Mouse (Mus musculus): Measurements from ENCODE around the gene Vtn. TPM values are rescaled to one million over a fixed set of nuclear protein-coding genes. Genes with fewer than 3 reads are reported as not detected.
A peak's percentile ranks its signal among the peaks of the same experiment; 100 is the strongest.

Gene Vtn
- polyA plus RNA-seq, 1 experiment from 2014 or later = 2.1 TPM

DNA sequence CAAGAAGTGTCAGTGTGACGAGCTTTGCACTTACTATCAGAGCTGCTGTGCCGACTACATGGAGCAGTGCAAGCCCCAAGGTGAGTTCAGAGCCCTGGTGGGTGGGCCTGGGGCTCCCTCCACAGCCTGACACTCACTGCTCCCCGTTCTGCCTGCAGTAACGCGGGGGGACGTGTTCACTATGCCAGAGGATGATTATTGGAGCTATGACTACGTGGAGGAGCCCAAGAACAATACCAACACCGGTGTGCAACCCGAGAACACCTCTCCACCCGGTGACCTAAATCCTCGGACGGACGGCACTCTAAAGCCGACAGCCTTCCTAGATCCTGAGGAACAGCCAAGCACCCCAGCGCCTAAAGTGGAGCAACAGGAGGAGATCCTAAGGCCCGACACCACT lies 652 bp downstream of the Vtn start:
- WGBS = 39% methylated on average over 16 of the region's 16 CpGs
- Histone ChIP-seq H3K9ac (no peak overlapping the region), H3K4me2 (no peak overlapping the region), H3K4me1 (peaks cover 15% of the 10 kb centered on the region), H3K27me3 (replicated peaks) (peaks cover 86% of the 10 kb centered on the region), H3K9me3 (no peaks in the 10 kb centered on the region), H3K36me3 (no peaks in the 10 kb centered on the region), H3K27ac (replicated peaks) (no peak overlapping the region), H3K4me3 (no peak overlapping the region)
- no peak for ATAC-seq (ENCODE audit: extremely low read depth, insufficient number of reproducible peaks, low FRiP score, low TSS enrichment)

- 63% methylated on average over 9 of the region's 9 CpGs for WGBS
- H3K27ac ChIP-seq (replicated peaks) = no peak overlapping the region
- H3K4me2 ChIP-seq = no peak overlapping the region
- H3K9ac ChIP-seq = no peak overlapping the region
- H3K27me3 ChIP-seq (replicated peaks) = peaks cover 74% of the 10 kb centered on the region
- no peak for ATAC-seq (ENCODE audit: extremely low read depth, insufficient number of reproducible peaks, low FRiP score, low TSS enrichment)
- H3K4me3 ChIP-seq = no peak overlapping the region
- H3K4me1 ChIP-seq = peaks cover 15% of the 10 kb centered on the region
- no peaks in the 10 kb centered on the region for H3K9me3 ChIP-seq
- H3K36me3 ChIP-seq = peaks cover 2% of the 10 kb centered on the region; the same call in 1 of the 2 replicates
Observed at GRCm38 (mm10) chr11:78500623-78501202, 1.8 kb downstream of the Vtn start.

DNA sequence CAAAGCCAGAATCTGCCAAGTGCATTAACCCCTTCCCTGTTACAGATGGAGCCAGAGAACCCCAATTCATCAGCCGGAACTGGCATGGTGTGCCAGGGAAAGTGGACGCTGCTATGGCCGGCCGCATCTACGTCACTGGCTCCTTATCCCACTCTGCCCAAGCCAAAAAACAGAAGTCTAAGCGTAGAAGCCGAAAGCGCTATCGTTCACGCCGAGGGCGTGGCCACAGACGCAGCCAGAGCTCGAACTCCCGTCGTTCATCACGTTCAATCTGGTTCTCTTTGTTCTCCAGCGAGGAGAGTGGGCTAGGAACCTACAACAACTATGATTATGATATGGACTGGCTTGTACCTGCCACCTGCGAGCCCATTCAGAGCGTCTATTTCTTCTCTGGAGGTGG lies 2.6 kb downstream of the Vtn start:
- peaks cover 66% of the 10 kb centered on the region for H3K27me3 ChIP-seq (replicated peaks)
- no peak for ATAC-seq (ENCODE audit: extremely low read depth, insufficient number of reproducible peaks, low FRiP score, low TSS enrichment)
- WGBS = 75% methylated on average over 20 of the region's 20 CpGs

GRCm38 (mm10) chr11:78502909-78503650 lies 4.2 kb downstream of the Vtn start, which contains the start of gene Sebox:
TSS of gene Sebox (plus strand) at chr11:78503447.
- H3K36me3 ChIP-seq = peaks cover 26% of the 10 kb centered on the region
- H3K9ac ChIP-seq = no peak within 1 kb of the TSS
- peaks cover 51% of the 10 kb centered on the region for H3K27me3 ChIP-seq (replicated peaks)
- 59% methylated on average over 7 of the region's 7 CpGs for WGBS
- H3K4me1 ChIP-seq = peaks cover under 1% of the 10 kb centered on the region
- H3K4me3 ChIP-seq = no peak within 1 kb of the TSS
- no peaks in the 10 kb centered on the region for H3K9me3 ChIP-seq
- ATAC-seq (ENCODE audit: extremely low read depth, insufficient number of reproducible peaks, low FRiP score, low TSS enrichment) = no peak
- no peak within 1 kb of the TSS for H3K4me2 ChIP-seq
- no peak within 1 kb of the TSS for H3K27ac ChIP-seq (replicated peaks)

More for the DNA sequence above, 2.6 kb downstream of the Vtn start:
- Histone ChIP-seq H3K27ac (replicated peaks) (no peak overlapping the region), H3K4me3 (no peak overlapping the region), H3K36me3 (peaks cover 10% of the 10 kb centered on the region), H3K4me2 (no peak overlapping the region), H3K9me3 (no peaks in the 10 kb centered on the region), H3K4me1 (peaks cover 15% of the 10 kb centered on the region), H3K9ac (no peak overlapping the region)

- peaks cover 27% of the 10 kb centered on the region for H3K27me3 ChIP-seq (replicated peaks)
- 75% methylated on average over 3 of the region's 3 CpGs for WGBS
- no peak for ATAC-seq (ENCODE audit: extremely low read depth, insufficient number of reproducible peaks, low FRiP score, low TSS enrichment)
- H3K4me2 ChIP-seq = no peak overlapping the region
- H3K4me1 ChIP-seq = no peaks in the 10 kb centered on the region
- no peak overlapping the region for H3K27ac ChIP-seq (replicated peaks)
- no peak overlapping the region for H3K9ac ChIP-seq
- no peak overlapping the region for H3K4me3 ChIP-seq
- no peaks in the 10 kb centered on the region for H3K9me3 ChIP-seq
- peaks cover 47% of the 10 kb centered on the region for H3K36me3 ChIP-seq
Observed at GRCm38 (mm10) chr11:78505430-78505829, 6.5 kb downstream of the Vtn start.

DNA sequence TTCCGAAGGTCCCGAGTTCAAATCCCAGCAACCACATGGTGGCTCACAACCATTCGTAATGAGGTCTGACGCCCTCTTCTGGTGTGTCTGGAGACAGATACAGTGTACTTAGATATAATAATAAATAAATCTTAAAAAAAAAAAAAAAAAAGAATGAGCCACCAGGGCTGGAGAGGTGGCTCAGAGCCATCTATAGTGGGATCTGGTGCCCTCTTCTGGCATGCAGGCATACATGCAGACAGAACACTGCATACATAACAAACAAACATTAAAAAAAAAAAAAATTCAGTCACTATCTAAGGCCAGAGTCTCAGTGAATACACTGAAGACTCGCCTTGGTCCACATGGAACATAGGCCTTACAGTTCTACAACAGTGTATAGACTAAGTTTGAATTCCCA lies 10.3 kb downstream of the Vtn start:
- Histone ChIP-seq H3K4me2 (no peak overlapping the region), H3K36me3 (peaks cover 53% of the 10 kb centered on the region), H3K4me1 (peaks cover 22% of the 10 kb centered on the region), H3K9ac (no peak overlapping the region), H3K4me3 (no peak overlapping the region), H3K27ac (replicated peaks) (no peak overlapping the region), H3K9me3 (no peaks in the 10 kb centered on the region), H3K27me3 (replicated peaks) (no peaks in the 10 kb centered on the region)
- ATAC-seq (ENCODE audit: extremely low read depth, insufficient number of reproducible peaks, low FRiP score, low TSS enrichment) = no peak
- 66% methylated on average over 5 of the region's 5 CpGs for WGBS

- 1% methylated on average over 67 of the region's 67 CpGs for WGBS
- peak within 1 kb of the TSS; percentile 90 for H3K4me2 ChIP-seq
- peak within 1 kb of the TSS; percentile 96 for H3K4me3 ChIP-seq
- H3K9ac ChIP-seq = peak within 1 kb of the TSS; percentile 97
- H3K4me1 ChIP-seq = peaks cover 22% of the 10 kb centered on the region
- peaks cover 63% of the 10 kb centered on the region for H3K36me3 ChIP-seq
- H3K9me3 ChIP-seq = no peaks in the 10 kb centered on the region
- H3K27me3 ChIP-seq (replicated peaks) = no peaks in the 10 kb centered on the region
- H3K27ac ChIP-seq (replicated peaks) = peak within 1 kb of the TSS; percentile 90
- ATAC-seq (ENCODE audit: extremely low read depth, insufficient number of reproducible peaks, low FRiP score, low TSS enrichment) = peak; percentile 98
Observed at GRCm38 (mm10) chr11:78512025-78512957, 13.4 kb downstream of the Vtn start, which contains the start of the genes Tmem199 and Poldip2. TSS of gene Tmem199 (minus strand) at chr11:78512172. TSS of gene Poldip2 (plus strand) at chr11:78512193.

DNA sequence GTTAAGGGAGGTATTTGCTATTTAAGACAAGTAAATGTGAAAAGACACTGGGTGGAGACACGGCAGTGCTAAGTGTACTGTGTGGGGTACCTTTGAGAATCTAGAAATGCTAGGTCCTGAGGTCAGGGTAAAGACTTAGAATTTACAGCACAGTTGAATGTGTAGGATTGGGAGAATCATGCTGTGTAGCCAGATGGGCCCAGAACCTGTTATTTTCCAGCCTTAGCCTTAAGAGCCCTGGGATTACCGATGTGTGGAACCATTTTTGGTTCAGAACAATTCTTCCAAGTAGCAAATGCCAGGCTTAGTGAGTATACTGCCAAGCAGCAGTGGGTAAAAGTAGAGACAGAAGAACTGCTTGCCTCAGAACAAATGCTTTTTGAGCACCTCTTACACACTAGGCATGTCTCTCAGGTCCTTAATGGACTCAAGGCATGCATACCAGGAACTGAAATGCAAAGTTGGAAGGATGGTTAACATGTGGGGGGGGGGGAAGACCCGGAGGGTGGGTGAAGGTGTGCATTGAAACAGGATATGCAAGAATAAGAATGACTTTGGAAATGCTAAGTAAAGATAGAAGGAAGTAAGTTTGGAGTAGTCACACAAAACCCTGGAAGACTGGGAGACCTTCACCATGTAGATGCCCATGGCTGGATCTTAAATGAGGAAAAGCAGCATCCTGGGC lies 14.4 kb downstream of the Vtn start:
- no peaks in the 10 kb centered on the region for H3K27me3 ChIP-seq (replicated peaks)
- H3K4me1 ChIP-seq = peaks cover 22% of the 10 kb centered on the region
- ATAC-seq (ENCODE audit: extremely low read depth, insufficient number of reproducible peaks, low FRiP score, low TSS enrichment) = no peak
- peak overlapping the region; percentile 96 for H3K4me3 ChIP-seq
- H3K4me2 ChIP-seq = peak overlapping the region; percentile 90
- 71% methylated on average over 3 of the region's 3 CpGs for WGBS
- peak overlapping the region; percentile 97 for H3K9ac ChIP-seq
- H3K27ac ChIP-seq (replicated peaks) = no peak overlapping the region
- H3K36me3 ChIP-seq = peaks cover 63% of the 10 kb centered on the region
- H3K9me3 ChIP-seq = no peaks in the 10 kb centered on the region

- H3K27me3 ChIP-seq (replicated peaks) = no peaks in the 10 kb centered on the region
- no peak overlapping the region for H3K4me3 ChIP-seq
- no peak overlapping the region for H3K9ac ChIP-seq
- no peak for ATAC-seq (ENCODE audit: extremely low read depth, insufficient number of reproducible peaks, low FRiP score, low TSS enrichment)
- H3K4me1 ChIP-seq = peaks cover 22% of the 10 kb centered on the region
- peaks cover 69% of the 10 kb centered on the region for H3K36me3 ChIP-seq
- WGBS = 54% methylated on average over 2 of the region's 2 CpGs
- no peak overlapping the region for H3K27ac ChIP-seq (replicated peaks)
- H3K9me3 ChIP-seq = no peaks in the 10 kb centered on the region
- H3K4me2 ChIP-seq = no peak overlapping the region
Observed at GRCm38 (mm10) chr11:78515549-78516325, 16.8 kb downstream of the Vtn start.

GRCm38 (mm10) chr11:78518931-78519330 lies 20.0 kb downstream of the Vtn start:
- Histone ChIP-seq H3K36me3 (peaks cover 96% of the 10 kb centered on the region), H3K4me3 (no peak overlapping the region), H3K9me3 (no peaks in the 10 kb centered on the region), H3K27me3 (replicated peaks) (no peaks in the 10 kb centered on the region), H3K9ac (no peak overlapping the region), H3K4me1 (peaks cover under 1% of the 10 kb centered on the region; the same call in 1 of the 2 replicates), H3K27ac (replicated peaks) (no peak overlapping the region), H3K4me2 (no peak overlapping the region)
- 89% methylated on average over 10 of the region's 10 CpGs for WGBS
- no peak for ATAC-seq (ENCODE audit: extremely low read depth, insufficient number of reproducible peaks, low FRiP score, low TSS enrichment)

Data from heart, embryonic 13.5 days (tissue).